Mouse (Mus musculus) midbrain, embryonic 10.5 days (tissue): ENCODE measurements around the gene Taar3. TPM values are rescaled to one million over a fixed set of nuclear protein-coding genes. Genes with fewer than 3 reads are reported as not detected.

Experiments
- polyA plus RNA-seq: library from polyadenylated mRNA; unstranded; fragments of >200 nt; fragmentation: Nextera tagmentation; extraction: Ambion mirVana; gene quantifications from 2 replicates; pipeline ENCODE4 v1.2.1, GENCODE M21; 2016

Taar3 gene
- polyA plus RNA-seq, 1 experiment from 2014 or later = not detected

Other genes with a start within 250 kb of the Taar3 start
- gene Rps12, start 162.3 kb upstream of the Taar3 start, polyA plus RNA-seq = 112 and 145 TPM in 2 replicates
- gene Slc18b1, start 152.6 kb upstream of the Taar3 start, polyA plus RNA-seq = 10.4 and 12.2 TPM in 2 replicates
- gene Vnn3, start 98.1 kb upstream of the Taar3 start, polyA plus RNA-seq = not detected in 2 replicates
- 2.2 and 3.5 TPM in 2 replicates for gene Vnn1, start 54.9 kb upstream of the Taar3 start, polyA plus RNA-seq
- not detected in 2 replicates for gene Taar1, start 29.2 kb upstream of the Taar3 start, polyA plus RNA-seq
- not detected in 2 replicates for gene Taar2, start 11.0 kb upstream of the Taar3 start, polyA plus RNA-seq
- not detected in 2 replicates for gene Taar4, start 10.9 kb downstream of the Taar3 start, polyA plus RNA-seq
- not detected in 2 replicates for gene Taar5, start 21.1 kb downstream of the Taar3 start, polyA plus RNA-seq
- not detected in 2 replicates for gene Taar6, start 36.1 kb downstream of the Taar3 start, polyA plus RNA-seq
- gene Taar7a, start 43.9 kb downstream of the Taar3 start, polyA plus RNA-seq = not detected in 2 replicates
- gene Taar7b, start 50.4 kb downstream of the Taar3 start, polyA plus RNA-seq = not detected in 2 replicates
- not detected in 2 replicates for gene Taar7d, start 77.7 kb downstream of the Taar3 start, polyA plus RNA-seq
- not detected in 2 replicates for gene Taar7e, start 88.1 kb downstream of the Taar3 start, polyA plus RNA-seq
- gene Taar7f, start 100.0 kb downstream of the Taar3 start, polyA plus RNA-seq = not detected in 2 replicates
- not detected in 2 replicates for gene Taar8a, start 126.9 kb downstream of the Taar3 start, polyA plus RNA-seq
- not detected in 2 replicates for gene Taar8b, start 142.7 kb downstream of the Taar3 start, polyA plus RNA-seq
- not detected in 2 replicates for gene Taar8c, start 152.4 kb downstream of the Taar3 start, polyA plus RNA-seq
- 0.11 TPM in 1 of 2 replicates, not detected in the other for gene Taar9, start 160.0 kb downstream of the Taar3 start, polyA plus RNA-seq
- 52.7 and 72.1 TPM in 2 replicates for gene Stx7, start 199.7 kb downstream of the Taar3 start, polyA plus RNA-seq